Mouse (Mus musculus) forebrain, embryonic 15.5 days (tissue): ENCODE results near the gene Lmo4. TPM values are rescaled to one million over a fixed set of nuclear protein-coding genes. Genes with fewer than 3 reads are reported as not detected.

ENCODE experiments used
- ATAC-seq: fragments of 200-750 bp; cut with Nextera tagmentation; replicated peaks from 2 replicates; pipeline ENCODE4 v1.8.0; 2017; ENCODE audit warnings: mild to moderate bottlenecking, moderate TSS enrichment, moderate library complexity
- H3K27ac ChIP-seq: fragments of 300-500 bp; sonication (generic); replicated peaks from 2 replicates; pipeline ENCODE4 v1.5.1; 2015; ENCODE audit warnings: mild to moderate bottlenecking, inconsistent platforms
- H3K27me3 ChIP-seq: fragments of 300-500 bp; sonication (generic); 2 replicates; pipeline ENCODE4 v1.6.1; 2015; ENCODE audit warnings: inconsistent platforms
- H3K36me3 ChIP-seq: fragments of 300-500 bp; sonication (generic); 2 replicates; pipeline ENCODE4 v1.6.1; 2015; ENCODE audit warnings: mild to moderate bottlenecking, inconsistent platforms
- H3K4me1 ChIP-seq: fragments of 300-500 bp; sonication (generic); 2 replicates; pipeline ENCODE4 v1.6.1; 2015; ENCODE audit warnings: inconsistent platforms
- H3K4me2 ChIP-seq: fragments of 300-500 bp; sonication (generic); replicated peaks from 2 replicates; pipeline ENCODE4 v1.6.1; 2015; ENCODE audit warnings: mild to moderate bottlenecking, inconsistent platforms
- H3K4me3 ChIP-seq: fragments of 300-500 bp; sonication (generic); 2 replicates; pipeline ENCODE4 v1.5.1; 2015; ENCODE audit warnings: mild to moderate bottlenecking, inconsistent platforms
- H3K9ac ChIP-seq: fragments of 300-500 bp; sonication (generic); replicated peaks from 2 replicates; pipeline ENCODE4 v1.6.1; 2015; ENCODE audit warnings: mild to moderate bottlenecking, inconsistent platforms
- H3K9me3 ChIP-seq: fragments of 300-500 bp; sonication (generic); 2 replicates; pipeline ENCODE4 v1.6.1; 2016; ENCODE audit warnings: inconsistent platforms
- WGBS: fragments of 180-500 bp; shearing (Covaris S2); methylation state at CpG from one replicate; pipeline ENCODE4 v1.1.7; 2015; ENCODE audit warnings: mixed read lengths; 5-methylcytosine and 5-hydroxymethylcytosine counted together
- polyA plus RNA-seq: library from polyadenylated mRNA; unstranded; fragments of >200 nt; fragmentation: Nextera tagmentation; extraction: Ambion mirVana; gene quantifications from 2 replicates; pipeline ENCODE4 v1.2.1, GENCODE M21; 2015

Lmo4 gene
- polyA plus RNA-seq, 1 experiment from 2014 or later = 136 TPM

DNA sequence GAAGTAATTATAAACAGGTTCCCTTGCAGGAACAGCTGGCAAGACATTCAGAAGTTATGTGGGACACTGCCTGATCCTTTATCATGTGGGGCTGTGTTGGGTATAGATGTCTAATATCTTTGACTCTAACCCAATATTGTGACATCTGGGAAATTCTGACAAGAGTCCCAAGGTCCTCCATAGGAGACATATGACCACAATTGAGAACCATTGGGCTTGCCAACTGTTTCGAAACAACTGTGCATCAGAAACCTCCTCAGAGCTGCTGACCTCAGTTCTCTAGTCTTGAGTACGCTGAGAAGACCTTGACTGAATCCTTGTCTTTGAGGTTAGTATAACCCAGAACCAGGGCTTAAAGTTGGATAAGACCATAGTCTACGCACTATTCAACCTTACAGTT, 66.4 kb downstream of the Lmo4 start:
- no peak overlapping the region for H3K4me2 ChIP-seq
- no peak overlapping the region for H3K4me3 ChIP-seq
- H3K4me1 ChIP-seq = no peaks in the 10 kb centered on the region
- H3K36me3 ChIP-seq = no peaks in the 10 kb centered on the region
- no peak overlapping the region for H3K9ac ChIP-seq
- no peaks in the 10 kb centered on the region for H3K27me3 ChIP-seq
- H3K9me3 ChIP-seq = no peaks in the 10 kb centered on the region
- WGBS = 95% methylated on average over 3 of the region's 3 CpGs
- no peak for ATAC-seq
- no peak overlapping the region for H3K27ac ChIP-seq
